Mouse (Mus musculus) E14TG2a.4 (cell line): ENCODE measurements around the gene Yap1.
"Not testable (repeated sequence)": the region's sequence is repeated elsewhere in the genome, so short reads cannot be mapped to it uniquely, and the experiment has no call there.

ENCODE experiments used
- CTCF ChIP-seq: conservative IDR thresholded peaks from 2 replicates; pipeline ENCODE4 v1.5.1; 2014; ENCODE audit warnings: low read length
- NANOG ChIP-seq: IDR thresholded peaks from 2 replicates; pipeline ENCODE4 v1.6.1; 2014; ENCODE audit warnings: borderline replicate concordance, low read length, mixed read lengths
- POU5F1 ChIP-seq: IDR thresholded peaks from 2 replicates; pipeline ENCODE4 v1.6.1; 2014; ENCODE audit warnings: low read length, borderline replicate concordance

DNA sequence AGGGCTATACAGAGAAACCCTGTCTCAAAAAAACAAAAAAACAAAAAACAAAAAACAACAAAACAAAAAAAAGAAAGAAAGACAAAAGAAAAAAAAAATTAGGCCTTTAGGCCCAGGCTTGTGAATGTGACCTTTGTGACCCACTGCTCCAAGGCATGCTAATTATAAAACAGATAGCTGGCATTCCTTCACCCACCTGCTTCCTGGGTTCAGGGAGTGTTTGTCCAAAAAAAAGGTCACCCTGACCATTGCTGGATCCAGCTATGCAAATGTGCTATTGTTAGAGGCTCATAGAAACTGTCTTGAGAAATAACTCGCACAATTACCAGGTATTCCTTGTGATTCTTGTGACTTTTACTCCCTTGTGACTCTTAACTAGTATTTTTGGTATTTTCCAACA, 112.6 kb downstream of the Yap1 start:
- not testable (repeated sequence) for TF ChIP-seq CTCF, NANOG, POU5F1
